Mouse (Mus musculus) lung, embryonic 14.5 days (tissue): Measurements from ENCODE around the gene Ppp1r18. TPM values are rescaled to one million over a fixed set of nuclear protein-coding genes. Genes with fewer than 3 reads are reported as not detected.
A peak's percentile ranks its signal among the peaks of the same experiment; 100 is the strongest.

ENCODE experiments used
- ATAC-seq: fragments of 200-750 bp; cut with Nextera tagmentation; 2 replicates; pipeline ENCODE4 v1.8.0; 2017; ENCODE audit warnings: mild to moderate bottlenecking, moderate TSS enrichment, moderate library complexity; ENCODE audit not compliant: insufficient read depth
- DNase-seq: peaks from one replicate; pipeline ENCODE4 v3.0.0-alpha.2; 2015
- H3K27ac ChIP-seq: fragments of 300-500 bp; sonication (generic); 2 replicates; pipeline ENCODE4 v1.5.1; 2014; ENCODE audit warnings: low read depth, mild to moderate bottlenecking, moderate library complexity
- H3K27me3 ChIP-seq: fragments of 300-500 bp; sonication (generic); 2 replicates; pipeline ENCODE4 v1.6.1; 2014; ENCODE audit warnings: low read length, control low read depth; ENCODE audit not compliant: insufficient read depth
- H3K36me3 ChIP-seq: fragments of 300-500 bp; sonication (generic); 2 replicates; pipeline ENCODE4 v1.6.1; 2014; ENCODE audit warnings: control low read depth; ENCODE audit not compliant: insufficient read depth
- H3K4me1 ChIP-seq: fragments of 300-500 bp; sonication (generic); 2 replicates; pipeline ENCODE4 v1.6.1; 2014; ENCODE audit warnings: antibody characterized with exemption, control low read depth; ENCODE audit not compliant: insufficient read depth
- H3K4me2 ChIP-seq: fragments of 300-500 bp; sonication (generic); 2 replicates; pipeline ENCODE4 v1.6.1; 2014; ENCODE audit warnings: mild to moderate bottlenecking
- H3K4me3 ChIP-seq: fragments of 300-500 bp; sonication (generic); 2 replicates; pipeline ENCODE4 v1.5.1; 2014; ENCODE audit warnings: low read depth, low read length
- H3K9ac ChIP-seq: fragments of 300-500 bp; sonication (generic); 2 replicates; pipeline ENCODE4 v1.6.1; 2014
- H3K9me3 ChIP-seq: fragments of 300-500 bp; sonication (generic); 2 replicates; pipeline ENCODE4 v1.6.1; 2016; ENCODE audit warnings: low read depth, low read length, control low read depth
- CTCF ChIP-seq: IDR thresholded peaks from 2 replicates; pipeline ENCODE4 v1.5.1; 2016; ENCODE audit warnings: antibody characterized with exemption, low read depth
- WGBS: fragments of 180-500 bp; shearing (Covaris S2); extraction: QIAGEN DNeasy Blood & Tissue Kit; methylation state at CpG from one replicate; pipeline ENCODE4 v1.1.7; 2014; 5-methylcytosine and 5-hydroxymethylcytosine counted together
- microRNA counts: library from miRNA; unstranded; fragments of <30 nt; microRNA quantifications from one replicate; lab custom pipeline; 2016
- microRNA-seq: library from miRNA; unstranded; fragments of <30 nt; microRNA quantifications from one replicate; pipeline ENCODE4, GENCODE M21; 2016; ENCODE audit warnings: borderline number of aligned reads
- polyA plus RNA-seq: library from polyadenylated mRNA; unstranded; fragments of >200 nt; fragmentation: Nextera tagmentation; extraction: Ambion mirVana; gene quantifications from 2 replicates; pipeline ENCODE4 v1.2.1, GENCODE M21; 2014

Ppp1r18 gene
- polyA plus RNA-seq, 1 experiment from 2014 or later = 24.0 TPM

DNA sequence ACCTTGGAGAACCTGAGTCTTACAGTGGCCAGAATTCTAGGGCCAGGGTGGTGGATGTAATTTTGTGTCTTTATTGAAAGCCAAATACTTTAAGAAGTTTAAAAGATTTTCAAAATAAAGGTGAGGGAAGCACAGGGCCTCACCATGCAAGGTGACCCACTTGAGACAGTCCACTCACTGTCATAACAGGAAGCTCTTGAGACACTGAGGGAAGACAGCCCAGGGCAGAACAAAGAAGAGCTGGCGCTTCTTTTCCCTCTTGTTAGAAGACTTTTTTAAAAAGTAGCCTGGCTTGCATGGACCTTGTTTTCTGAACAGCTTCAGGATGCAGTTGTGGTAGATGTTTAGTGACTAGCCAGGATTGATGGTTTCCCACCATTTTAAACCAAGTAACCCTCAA lies 55.0 kb downstream of the Ppp1r18 start:
- WGBS = 64% methylated on average over 1 of the region's 1 CpGs
- no peak for TF ChIP-seq CTCF
- Histone ChIP-seq H3K4me2 (peak overlapping the region; percentile 100; the same call in 1 of the 2 replicates), H3K9ac (no peak overlapping the region), H3K27me3 (no peaks in the 10 kb centered on the region), H3K9me3 (no peaks in the 10 kb centered on the region), H3K36me3 (peaks cover 40% of the 10 kb centered on the region), H3K27ac (peak overlapping the region; percentile 99), H3K4me1 (peaks cover 11% of the 10 kb centered on the region), H3K4me3 (no peak overlapping the region)
- DNase-seq (peak; percentile 23), ATAC-seq (no peak)

- DNase-seq (peak; percentile 87), ATAC-seq (no peak)
- 60% methylated on average over 5 of the region's 5 CpGs for WGBS
- Histone ChIP-seq H3K9ac (no peak overlapping the region), H3K4me2 (peak overlapping the region; percentile 100; the same call in 1 of the 2 replicates), H3K27me3 (no peaks in the 10 kb centered on the region), H3K4me3 (no peak overlapping the region), H3K27ac (peak overlapping the region; percentile 99), H3K9me3 (no peaks in the 10 kb centered on the region), H3K36me3 (peaks cover 46% of the 10 kb centered on the region), H3K4me1 (peaks cover 11% of the 10 kb centered on the region)
- peak; percentile 72 for TF ChIP-seq CTCF
Observed at GRCm38 (mm10) chr17:35920862-35921562, 55.6 kb downstream of the Ppp1r18 start.

DNA sequence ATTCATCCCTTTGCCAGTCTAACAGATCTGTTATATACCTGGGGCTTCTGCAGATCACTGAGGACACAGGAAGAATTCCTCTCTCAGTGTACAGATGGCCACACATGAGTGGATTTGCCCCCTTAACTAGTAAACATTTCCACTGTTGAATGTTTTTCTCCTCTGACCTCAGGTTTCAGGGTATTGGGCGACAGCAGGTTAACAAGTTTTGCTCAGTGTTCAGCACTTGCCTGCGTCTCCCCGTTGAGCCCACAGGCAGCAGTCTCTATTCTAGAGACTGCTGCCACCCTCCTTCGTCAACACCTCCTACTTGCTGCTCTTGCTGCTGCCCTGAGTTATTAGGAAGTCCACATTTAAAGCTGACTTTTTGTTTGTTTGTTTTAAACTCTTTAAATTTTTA lies 56.3 kb downstream of the Ppp1r18 start:
- no peak overlapping the region for H3K4me3 ChIP-seq
- H3K9me3 ChIP-seq = no peaks in the 10 kb centered on the region
- no peak for TF ChIP-seq CTCF
- 76% methylated on average over 4 of the region's 4 CpGs for WGBS
- DNase-seq = no peak
- H3K27me3 ChIP-seq = no peaks in the 10 kb centered on the region
- H3K27ac ChIP-seq = no peak overlapping the region
- H3K4me2 ChIP-seq = no peak overlapping the region
- H3K9ac ChIP-seq = no peak overlapping the region
- peaks cover 53% of the 10 kb centered on the region for H3K36me3 ChIP-seq
- no peak for ATAC-seq
- H3K4me1 ChIP-seq = peaks cover 11% of the 10 kb centered on the region

DNA sequence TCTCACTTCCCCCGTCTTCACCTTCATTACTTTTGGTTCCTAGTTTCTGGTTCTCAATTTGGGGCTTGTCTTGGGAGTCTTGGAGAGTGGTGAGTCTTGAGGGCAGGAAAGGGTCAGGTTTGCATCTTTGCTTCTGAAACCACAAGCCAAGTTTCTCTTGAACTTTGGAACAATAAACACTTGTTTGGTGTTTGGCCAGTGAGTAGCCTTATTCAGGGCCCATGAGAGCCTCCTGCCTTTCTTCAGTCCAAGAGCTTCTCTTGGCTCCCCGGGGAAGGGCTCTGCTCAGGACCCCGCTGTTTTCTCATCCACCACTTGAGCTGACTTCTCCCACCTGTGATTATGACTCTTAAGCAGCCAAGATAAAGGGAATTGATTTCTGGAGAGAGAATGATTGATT lies 57.2 kb downstream of the Ppp1r18 start:
- Histone ChIP-seq H3K9me3 (no peaks in the 10 kb centered on the region), H3K4me3 (no peak overlapping the region), H3K9ac (no peak overlapping the region), H3K27me3 (no peaks in the 10 kb centered on the region), H3K27ac (no peak overlapping the region), H3K4me2 (no peak overlapping the region), H3K36me3 (peaks cover 54% of the 10 kb centered on the region), H3K4me1 (peaks cover 11% of the 10 kb centered on the region)
- ATAC-seq (no peak), DNase-seq (no peak)
- TF ChIP-seq CTCF = no peak
- 84% methylated on average over 3 of the region's 3 CpGs for WGBS

DNA sequence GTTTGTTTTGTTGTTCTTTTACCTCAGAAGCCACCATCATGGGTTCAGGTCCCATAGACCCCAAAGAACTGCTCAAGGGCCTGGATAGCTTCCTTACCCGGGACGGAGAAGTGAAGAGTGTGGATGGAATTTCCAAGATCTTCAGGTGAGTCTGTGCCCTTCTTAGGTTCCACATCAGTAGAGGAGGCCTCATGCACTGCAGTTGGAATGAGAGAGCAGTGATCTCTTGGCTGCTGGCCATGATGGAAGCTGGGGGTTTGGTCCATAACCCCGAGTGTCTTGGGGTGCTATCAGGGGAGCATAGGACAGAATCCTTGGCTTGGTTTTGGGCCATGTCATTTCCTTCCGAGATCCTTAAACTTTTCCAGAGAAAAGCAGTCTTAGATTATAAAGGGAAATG lies 57.9 kb downstream of the Ppp1r18 start:
- ATAC-seq = no peak
- no peak for DNase-seq
- peaks cover 58% of the 10 kb centered on the region for H3K36me3 ChIP-seq
- no peaks in the 10 kb centered on the region for H3K9me3 ChIP-seq
- no peak overlapping the region for H3K4me2 ChIP-seq
- TF ChIP-seq CTCF = no peak
- no peak overlapping the region for H3K4me3 ChIP-seq
- H3K9ac ChIP-seq = no peak overlapping the region
- no peaks in the 10 kb centered on the region for H3K27me3 ChIP-seq
- no peak overlapping the region for H3K27ac ChIP-seq
- WGBS = 91% methylated on average over 4 of the region's 4 CpGs
- H3K4me1 ChIP-seq = peaks cover 11% of the 10 kb centered on the region

MicroRNAs encoded within 50 kb of the gene (microRNA counts, 519-probe panel; counts per million panel counts)
- 30.5 counts per million for microRNA mmu-miR-1894-3p (lab: Ali Mortazavi, UCI)
- 30.5 counts per million for microRNA mmu-miR-1894-5p (lab: Ali Mortazavi, UCI)

Small RNA genes lying within 50 kb of the gene (microRNA-seq; reads per million reads assigned to microRNA genes)
- not detected for gene Gm28033
- not detected for gene Mir1894

Other genes starting within 250 kb of the Ppp1r18 start
- gene Gm9573, start 239.0 kb upstream of the Ppp1r18 start, polyA plus RNA-seq = not detected in 2 replicates
- 1.0 and 1.4 TPM in 2 replicates for gene Mucl3, start 221.9 kb upstream of the Ppp1r18 start, polyA plus RNA-seq
- gene Vars2, start 198.0 kb upstream of the Ppp1r18 start, polyA plus RNA-seq = 22.4 and 24.1 TPM in 2 replicates
- gene Gtf2h4, start 191.9 kb upstream of the Ppp1r18 start, polyA plus RNA-seq = 47.4 and 49.3 TPM in 2 replicates
- gene Ddr1, start 161.0 kb upstream of the Ppp1r18 start, polyA plus RNA-seq = 32.9 and 38.2 TPM in 2 replicates
- gene Ier3, start 43.9 kb upstream of the Ppp1r18 start, polyA plus RNA-seq = 5.0 and 7.1 TPM in 2 replicates
- gene Flot1, start 42.4 kb upstream of the Ppp1r18 start, polyA plus RNA-seq = 30.9 and 32.5 TPM in 2 replicates
- 1,155 and 1,206 TPM in 2 replicates for gene Tubb5, start 27.3 kb upstream of the Ppp1r18 start, polyA plus RNA-seq
- 19.5 and 21.6 TPM in 2 replicates for gene Mdc1, start 24.1 kb upstream of the Ppp1r18 start, polyA plus RNA-seq
- gene Nrm, start 4.3 kb upstream of the Ppp1r18 start, polyA plus RNA-seq = 69.2 and 72.0 TPM in 2 replicates
- 40.8 and 42.9 TPM in 2 replicates for gene Dhx16, start 14.2 kb downstream of the Ppp1r18 start, polyA plus RNA-seq
- 21.0 and 25.4 TPM in 2 replicates for gene 2310061I04Rik, start 31.8 kb downstream of the Ppp1r18 start, polyA plus RNA-seq
- 72.2 and 77.9 TPM in 2 replicates for gene Atat1, start 44.5 kb downstream of the Ppp1r18 start, polyA plus RNA-seq
- 84.5 and 89.1 TPM in 2 replicates for gene Mrps18b, start 50.8 kb downstream of the Ppp1r18 start, polyA plus RNA-seq
- gene Ppp1r10, start 50.8 kb downstream of the Ppp1r18 start, polyA plus RNA-seq = 36.3 and 38.5 TPM in 2 replicates
- 84.1 and 86.6 TPM in 2 replicates for gene Abcf1, start 104.2 kb downstream of the Ppp1r18 start, polyA plus RNA-seq
- gene Gnl1, start 114.3 kb downstream of the Ppp1r18 start, polyA plus RNA-seq = 39.5 and 46.4 TPM in 2 replicates
- 27.1 and 30.8 TPM in 2 replicates for gene Prr3, start 114.6 kb downstream of the Ppp1r18 start, polyA plus RNA-seq
- gene H2-T24, start 155.0 kb downstream of the Ppp1r18 start, polyA plus RNA-seq = 2.4 and 3.3 TPM in 2 replicates
- gene H2-T23, start 167.3 kb downstream of the Ppp1r18 start, polyA plus RNA-seq = 3.9 and 4.4 TPM in 2 replicates
- 16.0 and 16.8 TPM in 2 replicates for gene H2-T22, start 177.2 kb downstream of the Ppp1r18 start, polyA plus RNA-seq
- gene Gm6034, start 177.4 kb downstream of the Ppp1r18 start, polyA plus RNA-seq = not detected in 2 replicates
- gene Gm11127, start 192.8 kb downstream of the Ppp1r18 start, polyA plus RNA-seq = not detected in 2 replicates